Mouse (Mus musculus) forebrain, embryonic 11.5 days (tissue): ENCODE measurements around the gene Cdh23. TPM values are rescaled to one million over a fixed set of nuclear protein-coding genes. Genes with fewer than 3 reads are reported as not detected.

ENCODE experiments used
- ATAC-seq: fragments of 200-750 bp; cut with Nextera tagmentation; replicated peaks from 2 replicates; pipeline ENCODE4 v1.8.0; 2017; ENCODE audit warnings: moderate TSS enrichment; ENCODE audit not compliant: low FRiP score
- DNase-seq: peaks from one replicate; pipeline ENCODE4 v3.0.0-alpha.2; 2017; ENCODE audit warnings: low spot score
- H3K27ac ChIP-seq: fragments of 300-500 bp; sonication (generic); 2 replicates; pipeline ENCODE4 v1.5.1; 2014; ENCODE audit warnings: low read depth, low read length
- H3K27me3 ChIP-seq: fragments of 300-500 bp; sonication (generic); 2 replicates; pipeline ENCODE4 v1.6.1; 2014; ENCODE audit warnings: mild to moderate bottlenecking, low read length, mixed read lengths; ENCODE audit not compliant: control insufficient read depth, insufficient read depth
- H3K36me3 ChIP-seq: fragments of 300-500 bp; sonication (generic); 2 replicates; pipeline ENCODE4 v1.6.1; 2014; ENCODE audit warnings: mild to moderate bottlenecking, low read length, moderate library complexity, mixed read lengths; ENCODE audit not compliant: control insufficient read depth, insufficient read depth
- H3K4me1 ChIP-seq: fragments of 300-500 bp; sonication (generic); replicated peaks from 2 replicates; pipeline ENCODE4 v1.6.1; 2014; ENCODE audit warnings: low read length, mixed read lengths; ENCODE audit not compliant: control insufficient read depth, insufficient read depth
- H3K4me2 ChIP-seq: fragments of 300-500 bp; sonication (generic); 2 replicates; pipeline ENCODE4 v1.6.1; 2014; ENCODE audit warnings: low read depth, mild to moderate bottlenecking, low read length, moderate library complexity, mixed read lengths; ENCODE audit not compliant: severe bottlenecking
- H3K4me3 ChIP-seq: fragments of 300-500 bp; sonication (generic); 2 replicates; pipeline ENCODE4 v1.5.1; 2014; ENCODE audit warnings: low read depth, low read length
- H3K9ac ChIP-seq: fragments of 300-500 bp; sonication (generic); 2 replicates; pipeline ENCODE4 v1.6.1; 2014; ENCODE audit warnings: low read length
- H3K9me3 ChIP-seq: fragments of 300-500 bp; sonication (generic); 2 replicates; pipeline ENCODE4 v1.6.1; 2016; ENCODE audit warnings: low read length, mixed read lengths; ENCODE audit not compliant: control insufficient read depth
- WGBS: fragments of 180-500 bp; shearing (Covaris S2); extraction: QIAGEN DNeasy Blood & Tissue Kit; methylation state at CpG from one replicate; pipeline ENCODE4 v1.1.7; 2014; 5-methylcytosine and 5-hydroxymethylcytosine counted together
- polyA plus RNA-seq: library from polyadenylated mRNA; unstranded; fragments of >200 nt; fragmentation: Nextera tagmentation; extraction: Ambion mirVana; gene quantifications from 2 replicates; pipeline ENCODE4 v1.2.1, GENCODE M21; 2014

The Cdh23 gene
- polyA plus RNA-seq, 1 experiment from 2014 or later, result 0.36 TPM

DNA sequence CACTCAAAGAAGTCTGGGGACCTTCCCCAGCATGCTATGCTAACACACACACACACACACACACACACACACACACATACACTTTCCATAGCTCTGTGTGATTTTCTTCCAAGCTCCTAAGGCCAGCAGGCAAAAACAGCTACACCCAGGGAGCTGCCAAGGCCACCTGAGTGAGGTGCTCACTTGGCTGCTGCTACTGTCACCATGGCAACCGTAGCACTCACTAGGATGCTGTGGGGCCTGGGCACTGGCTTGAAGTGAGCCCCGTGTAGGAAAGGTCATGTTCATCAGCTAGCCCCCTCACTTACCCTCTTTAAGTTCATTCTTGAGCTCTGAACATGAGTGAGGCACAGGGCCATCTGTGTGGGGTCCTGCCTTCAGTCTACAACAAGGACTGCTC, 204.8 kb downstream of the Cdh23 start:
- no peaks in the 10 kb centered on the region for H3K27me3 ChIP-seq
- no peak for DNase-seq
- no peaks in the 10 kb centered on the region for H3K36me3 ChIP-seq
- WGBS, result 43% methylated on average over 2 of the region's 2 CpGs
- no peaks in the 10 kb centered on the region for H3K9me3 ChIP-seq
- no peak overlapping the region for H3K27ac ChIP-seq
- ATAC-seq, result no peak
- no peak overlapping the region for H3K9ac ChIP-seq
- no peak overlapping the region for H3K4me2 ChIP-seq
- no peaks in the 10 kb centered on the region; the same call in 1 of the 2 replicates for H3K4me1 ChIP-seq
- no peak overlapping the region for H3K4me3 ChIP-seq

- no peak overlapping the region for H3K27ac ChIP-seq
- DNase-seq, result no peak
- ATAC-seq, result no peak
- no peaks in the 10 kb centered on the region for H3K36me3 ChIP-seq
- H3K9me3 ChIP-seq, result no peaks in the 10 kb centered on the region
- 95% methylated on average over 6 of the region's 6 CpGs for WGBS
- no peak overlapping the region for H3K4me2 ChIP-seq
- H3K4me3 ChIP-seq, result no peak overlapping the region
- no peaks in the 10 kb centered on the region for H3K27me3 ChIP-seq
- no peak overlapping the region for H3K9ac ChIP-seq
- H3K4me1 ChIP-seq, result no peaks in the 10 kb centered on the region
These were observed 214.9 kb downstream of the Cdh23 start for GRCm38 (mm10) chr10:60481381-60481780.

DNA sequence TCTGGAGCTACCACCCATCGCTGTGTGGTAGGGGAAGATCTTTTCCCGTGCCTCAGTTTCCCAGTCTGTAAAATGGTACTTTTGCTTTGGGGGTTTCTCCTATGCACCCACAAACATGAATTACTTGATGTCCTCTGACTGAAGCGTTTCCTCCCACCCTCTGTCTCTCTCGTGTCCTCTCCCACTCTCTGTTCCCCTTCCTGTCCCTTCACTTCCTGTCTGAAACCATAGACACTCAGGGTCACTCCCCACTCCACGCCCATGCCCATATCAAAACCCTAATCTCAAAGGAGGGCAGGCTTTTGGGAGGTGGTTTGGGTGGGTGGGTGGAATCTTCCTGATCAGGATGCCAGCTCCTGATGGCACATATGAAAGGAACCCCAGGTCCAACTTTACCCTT, 221.7 kb downstream of the Cdh23 start:
- no peak for ATAC-seq
- no peaks in the 10 kb centered on the region for H3K27me3 ChIP-seq

GRCm38 (mm10) chr10:60473782-60474322, 222.4 kb downstream of the Cdh23 start:
- Histone ChIP-seq H3K27me3 (no peaks in the 10 kb centered on the region), H3K4me1 (peaks cover 8% of the 10 kb centered on the region), H3K4me2 (no peak overlapping the region), H3K36me3 (no peaks in the 10 kb centered on the region), H3K9ac (0 out of 2 replicates have a peak overlapping the region, but pooled peaks have one; percentile 4), H3K4me3 (no peak overlapping the region), H3K27ac (no peak overlapping the region), H3K9me3 (no peaks in the 10 kb centered on the region)
- 0 out of 2 replicates have a peak, but pooled peaks have one; percentile 12 for ATAC-seq
- no peak for DNase-seq
- WGBS, result 15% methylated on average over 9 of the region's 9 CpGs

More for the DNA sequence above, 221.7 kb downstream of the Cdh23 start:
- no peak for DNase-seq
- H3K4me1 ChIP-seq, result peaks cover 8% of the 10 kb centered on the region
- no peak overlapping the region for H3K4me3 ChIP-seq
- no peak overlapping the region for H3K27ac ChIP-seq
- no peak overlapping the region for H3K9ac ChIP-seq
- 71% methylated on average over 5 of the region's 5 CpGs for WGBS
- no peak overlapping the region for H3K4me2 ChIP-seq
- no peaks in the 10 kb centered on the region for H3K9me3 ChIP-seq
- no peaks in the 10 kb centered on the region for H3K36me3 ChIP-seq

DNA sequence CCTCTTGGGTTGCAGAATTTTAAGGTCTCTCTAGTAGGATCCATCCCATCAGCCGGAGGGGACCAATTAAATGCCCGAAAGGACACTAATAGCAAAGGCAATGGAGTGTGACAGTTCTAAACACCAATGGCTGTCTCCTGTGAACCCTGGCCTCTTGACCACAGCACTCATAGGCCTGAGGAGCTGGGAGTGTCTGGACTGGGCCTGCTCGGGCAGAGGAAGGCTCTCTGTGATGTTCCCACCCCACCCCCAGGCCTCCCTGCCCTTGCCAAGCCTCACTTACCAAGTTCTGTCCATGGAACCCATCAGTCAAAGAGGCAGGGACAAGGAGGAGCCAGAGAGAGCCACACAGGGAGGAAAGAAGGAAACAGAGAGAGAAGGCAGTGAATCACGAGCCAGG, 228.5 kb downstream of the Cdh23 start:
- DNase-seq, result no peak
- Histone ChIP-seq H3K27ac (no peak overlapping the region), H3K9ac (no peak overlapping the region), H3K4me2 (no peak overlapping the region), H3K27me3 (no peaks in the 10 kb centered on the region), H3K9me3 (no peaks in the 10 kb centered on the region), H3K36me3 (no peaks in the 10 kb centered on the region), H3K4me1 (peaks cover 6% of the 10 kb centered on the region), H3K4me3 (no peak overlapping the region)
- no peak for ATAC-seq
- WGBS, result 32% methylated on average over 4 of the region's 4 CpGs

- no peaks in the 10 kb centered on the region for H3K27me3 ChIP-seq
- 87% methylated on average over 13 of the region's 13 CpGs for WGBS
- H3K4me3 ChIP-seq, result no peak overlapping the region
- H3K4me1 ChIP-seq, result no peaks in the 10 kb centered on the region
- no peaks in the 10 kb centered on the region for H3K9me3 ChIP-seq
- no peaks in the 10 kb centered on the region for H3K36me3 ChIP-seq
- ATAC-seq, result no peak
- no peak overlapping the region for H3K27ac ChIP-seq
- no peak for DNase-seq
- no peak overlapping the region for H3K9ac ChIP-seq
- no peak overlapping the region for H3K4me2 ChIP-seq
These were observed 232.2 kb downstream of the Cdh23 start for GRCm38 (mm10) chr10:60463953-60464647.

- no peak overlapping the region for H3K4me2 ChIP-seq
- no peak overlapping the region for H3K9ac ChIP-seq
- no peak overlapping the region for H3K4me3 ChIP-seq
- H3K4me1 ChIP-seq, result 0 out of 2 replicates have a peak, but pooled peaks cover 3% of the 10 kb centered on the region
- peak; percentile 39; the same call in 1 of the 2 replicates for ATAC-seq
- H3K27ac ChIP-seq, result no peak overlapping the region
- no peaks in the 10 kb centered on the region for H3K9me3 ChIP-seq
- no peaks in the 10 kb centered on the region for H3K27me3 ChIP-seq
- H3K36me3 ChIP-seq, result no peaks in the 10 kb centered on the region
- 5% methylated on average over 8 of the region's 8 CpGs for WGBS
- DNase-seq, result no peak
These were observed 239.5 kb downstream of the Cdh23 start for GRCm38 (mm10) chr10:60456662-60457397.

DNA sequence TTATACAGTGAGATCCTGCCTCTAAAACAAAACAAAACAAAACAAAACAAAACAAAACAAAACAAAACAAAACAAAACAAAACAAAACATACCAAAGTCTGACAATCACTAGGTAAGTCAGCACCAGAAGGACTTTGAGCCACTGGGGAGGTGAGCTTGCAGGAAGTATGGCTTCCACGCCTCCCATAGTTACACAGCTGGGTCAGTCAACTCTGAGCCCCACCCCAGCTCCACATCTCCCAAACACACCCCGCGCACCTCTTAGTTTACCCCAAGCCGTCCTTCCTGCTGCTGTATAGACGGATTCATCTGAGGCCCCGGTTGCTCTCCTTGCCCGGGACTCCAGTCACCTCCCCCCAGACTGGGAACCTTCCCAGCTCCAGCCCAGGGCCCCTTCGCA, 241.1 kb downstream of the Cdh23 start:
- H3K27me3 ChIP-seq, result no peaks in the 10 kb centered on the region
- WGBS, result 85% methylated on average over 8 of the region's 8 CpGs
- no peak for DNase-seq
- no peak for ATAC-seq
- no peaks in the 10 kb centered on the region for H3K36me3 ChIP-seq
- H3K4me2 ChIP-seq, result no peak overlapping the region
- H3K9me3 ChIP-seq, result no peaks in the 10 kb centered on the region
- no peak overlapping the region for H3K27ac ChIP-seq
- H3K9ac ChIP-seq, result no peak overlapping the region
- H3K4me1 ChIP-seq, result 0 out of 2 replicates have a peak, but pooled peaks cover 3% of the 10 kb centered on the region
- no peak overlapping the region for H3K4me3 ChIP-seq
